Mouse (Mus musculus) stomach, postnatal 0 days (tissue): Measurements from ENCODE around the gene Rnf213.

Experiments
- CTCF ChIP-seq: IDR thresholded peaks from 2 replicates; pipeline ENCODE4 v1.5.1; 2016; ENCODE audit warnings: antibody characterized with exemption, low read depth, mild to moderate bottlenecking, moderate library complexity
- EP300 ChIP-seq: optimal IDR thresholded peaks from 2 replicates; pipeline ENCODE3; 2016; ENCODE audit warnings: antibody characterized with exemption

DNA sequence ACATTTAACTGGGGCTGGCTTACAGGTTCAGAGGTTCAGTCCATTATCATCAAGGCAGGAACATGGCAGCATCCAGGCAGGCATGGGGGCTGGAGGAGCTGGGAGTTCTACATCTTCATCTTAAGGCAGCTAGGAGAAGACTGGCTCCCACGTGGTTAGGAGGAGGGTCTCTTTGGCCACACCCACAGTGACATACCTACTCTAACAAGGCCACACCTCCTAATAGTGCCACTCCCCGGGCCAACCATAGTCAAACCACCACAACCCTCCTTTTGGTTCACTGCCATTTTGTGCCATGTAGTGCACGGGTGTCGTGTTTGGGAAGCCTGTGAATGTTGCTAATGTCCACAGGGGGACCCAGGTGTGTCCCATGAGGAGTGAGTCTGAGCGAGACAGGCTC, 15.1 kb downstream of the Rnf213 start:
- no peak for TF ChIP-seq CTCF
- TF ChIP-seq EP300, result no peak
